Mouse (Mus musculus) megakaryocyte, embryonic 14.5 days (primary cell): ENCODE measurements at regions not wholly inside any gene's neighbourhood (a gene's known extent, or its start where the extent isn't known, plus 50 kb on each side); places are given as distances from the start of the nearest gene placed in this dataset.

Source experiments
- H3K27me3 ChIP-seq: replicated peaks from 2 replicates; pipeline ENCODE3; 2012; ENCODE audit warnings: inconsistent platforms
- H3K36me3 ChIP-seq: replicated peaks from 2 replicates; pipeline ENCODE3; 2012; ENCODE audit warnings: low read length, inconsistent platforms, mixed read lengths
- H3K4me1 ChIP-seq: 2 replicates; pipeline ENCODE4 v1.6.1; 2012; ENCODE audit warnings: inconsistent platforms
- H3K4me3 ChIP-seq: replicated peaks from 2 replicates; pipeline ENCODE3; 2012; ENCODE audit warnings: moderate library complexity, mild to moderate bottlenecking, inconsistent platforms
- H3K9me3 ChIP-seq: 2 replicates; pipeline ENCODE4 v1.6.1; 2012; ENCODE audit warnings: inconsistent platforms
- FLI1 ChIP-seq: IDR thresholded peaks from 2 replicates; pipeline ENCODE4 v1.6.1; 2012; ENCODE audit warnings: low read length, inconsistent platforms, mixed read lengths
- GATA1 ChIP-seq: IDR thresholded peaks from 3 replicates; pipeline ENCODE4 v1.6.1; 2012; ENCODE audit warnings: mixed read lengths, low read length, inconsistent platforms, borderline replicate concordance

GRCm38 (mm10) chr14:46005307-46005706 lies 347.4 kb upstream of the Ddhd1 start:
- H3K4me3 ChIP-seq: no peak overlapping the region
- TF ChIP-seq GATA1 (no peak), FLI1 (no peak)
- H3K9me3 ChIP-seq: no peaks in the 10 kb centered on the region
- no peaks in the 10 kb centered on the region for H3K4me1 ChIP-seq
- H3K27me3 ChIP-seq: no peaks in the 10 kb centered on the region
- H3K36me3 ChIP-seq: no peaks in the 10 kb centered on the region

DNA sequence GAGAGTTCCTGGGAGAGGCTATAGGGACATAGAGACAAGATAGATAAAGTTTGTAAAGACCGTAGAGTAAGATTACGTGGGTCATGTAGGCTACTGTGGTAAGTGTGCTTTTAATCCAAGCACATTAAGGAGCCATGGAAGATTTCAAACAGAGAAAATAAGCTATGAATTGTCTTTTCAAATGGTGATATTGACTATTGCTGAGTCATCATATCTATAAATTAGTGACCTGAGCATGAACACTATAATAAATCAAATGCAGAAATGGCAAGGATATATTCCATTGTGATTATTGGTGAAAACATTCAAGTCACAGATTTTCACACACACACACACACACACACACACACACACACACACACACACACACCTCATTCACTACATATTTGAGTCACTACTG lies 355.3 kb upstream of the Ddhd1 start:
- H3K36me3 ChIP-seq: no peaks in the 10 kb centered on the region
- no peak for TF ChIP-seq GATA1
- TF ChIP-seq FLI1: no peak

GRCm38 (mm10) chr14:46014090-46014489 lies 356.1 kb upstream of the Ddhd1 start:
- TF ChIP-seq FLI1 (no peak), GATA1 (no peak)
- H3K4me1 ChIP-seq: no peaks in the 10 kb centered on the region
- no peaks in the 10 kb centered on the region for H3K36me3 ChIP-seq
- H3K4me3 ChIP-seq: no peak overlapping the region
- no peaks in the 10 kb centered on the region; the same call in 1 of the 2 replicates for H3K9me3 ChIP-seq
- H3K27me3 ChIP-seq: no peaks in the 10 kb centered on the region

More for the DNA sequence above, 355.3 kb upstream of the Ddhd1 start:
- Histone ChIP-seq H3K4me1 (no peaks in the 10 kb centered on the region), H3K27me3 (no peaks in the 10 kb centered on the region), H3K4me3 (no peak overlapping the region), H3K9me3 (no peaks in the 10 kb centered on the region; the same call in 1 of the 2 replicates)

DNA sequence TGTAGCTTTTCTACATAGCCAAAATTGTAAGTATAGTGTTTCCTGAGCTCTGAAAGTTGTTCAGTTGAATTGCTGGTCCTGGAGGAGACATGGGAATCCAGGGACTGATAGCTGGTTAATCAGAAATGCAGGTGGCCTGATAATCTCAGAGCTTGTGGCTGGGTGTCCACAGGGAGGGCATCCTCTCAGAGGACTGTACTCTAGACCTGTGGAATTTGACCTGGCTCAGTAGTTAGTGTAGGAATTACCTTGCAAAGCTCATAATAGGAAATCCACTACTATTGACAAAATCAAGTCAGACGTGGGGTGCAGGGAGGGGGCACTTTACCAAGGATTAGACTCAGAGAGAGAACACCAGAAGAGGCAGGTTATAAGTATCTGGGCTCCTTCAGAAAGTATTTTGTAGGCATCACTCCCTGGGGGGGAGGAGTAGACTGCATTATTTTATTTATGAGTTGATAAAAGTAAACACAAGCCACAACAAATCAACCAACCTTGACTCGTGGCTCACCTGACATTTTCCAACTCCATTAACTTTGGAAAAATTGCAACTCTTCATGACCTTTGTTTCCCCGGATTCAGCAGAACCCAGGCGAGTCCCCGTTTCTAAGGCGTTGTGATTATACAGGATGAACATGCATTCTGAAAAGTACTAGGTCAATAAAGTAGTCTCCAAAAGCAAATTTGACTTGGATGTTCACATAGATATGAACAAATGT lies 357.9 kb upstream of the Ddhd1 start:
- TF ChIP-seq FLI1 (no peak), GATA1 (no peak)
- no peak overlapping the region for H3K4me3 ChIP-seq

GRCm38 (mm10) chr14:46016701-46017106 lies 358.8 kb upstream of the Ddhd1 start:
- TF ChIP-seq GATA1 (no peak), FLI1 (no peak)
- H3K4me3 ChIP-seq: no peak overlapping the region
- H3K27me3 ChIP-seq: no peaks in the 10 kb centered on the region
- H3K36me3 ChIP-seq: no peaks in the 10 kb centered on the region
- H3K9me3 ChIP-seq: no peaks in the 10 kb centered on the region; the same call in 1 of the 2 replicates
- no peaks in the 10 kb centered on the region for H3K4me1 ChIP-seq

More for the DNA sequence above, 357.9 kb upstream of the Ddhd1 start:
- H3K4me1 ChIP-seq: no peaks in the 10 kb centered on the region
- H3K36me3 ChIP-seq: no peaks in the 10 kb centered on the region
- no peaks in the 10 kb centered on the region for H3K27me3 ChIP-seq
- no peaks in the 10 kb centered on the region; the same call in 1 of the 2 replicates for H3K9me3 ChIP-seq

DNA sequence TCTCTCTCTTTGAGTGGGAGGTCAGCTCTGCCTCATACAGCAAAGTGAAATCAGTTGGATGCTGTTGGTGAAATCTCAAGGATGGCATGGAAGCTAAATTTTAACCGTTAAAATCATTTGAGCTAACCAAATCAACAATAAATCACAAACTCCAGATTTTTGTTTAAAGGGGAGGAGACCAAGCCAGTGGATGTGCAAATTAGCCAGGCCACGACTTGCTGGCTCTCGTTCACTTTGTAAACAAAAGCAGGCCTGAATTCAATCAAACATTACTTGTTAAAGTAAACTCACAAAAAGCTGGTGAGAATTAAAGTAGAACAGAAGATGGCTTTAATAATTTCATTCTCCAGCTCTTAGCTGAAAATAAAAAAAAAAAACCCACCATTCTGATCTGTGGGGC lies 359.3 kb upstream of the Ddhd1 start:
- Histone ChIP-seq H3K4me3 (no peak overlapping the region), H3K9me3 (no peaks in the 10 kb centered on the region; the same call in 1 of the 2 replicates), H3K36me3 (no peaks in the 10 kb centered on the region), H3K4me1 (no peaks in the 10 kb centered on the region), H3K27me3 (no peaks in the 10 kb centered on the region)
- no peak for TF ChIP-seq GATA1
- no peak for TF ChIP-seq FLI1

DNA sequence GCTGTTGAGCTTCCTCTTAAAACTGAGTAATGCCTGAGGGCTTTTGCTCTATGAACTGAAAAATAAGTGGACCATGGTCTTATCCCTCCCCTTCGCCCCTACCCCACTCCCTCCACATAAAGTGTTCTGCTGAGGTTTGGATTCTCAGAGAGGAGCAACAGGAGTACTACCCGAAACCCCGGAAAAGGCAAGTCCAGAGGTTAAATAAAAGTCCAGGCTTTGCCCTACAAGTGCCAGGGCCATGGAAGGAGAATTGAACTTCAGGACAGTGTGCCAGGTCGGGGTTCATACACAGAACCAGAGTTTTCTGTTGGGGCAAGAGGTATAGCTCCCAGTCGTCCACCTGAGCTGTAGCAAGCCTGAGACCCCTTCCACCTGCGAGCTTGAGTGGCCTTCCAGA lies 360.0 kb upstream of the Ddhd1 start:
- Histone ChIP-seq H3K27me3 (no peaks in the 10 kb centered on the region), H3K36me3 (no peaks in the 10 kb centered on the region), H3K4me3 (no peak overlapping the region), H3K4me1 (no peaks in the 10 kb centered on the region), H3K9me3 (no peaks in the 10 kb centered on the region; the same call in 1 of the 2 replicates)
- TF ChIP-seq FLI1 (no peak), GATA1 (no peak)

- no peak for TF ChIP-seq GATA1
- no peak for TF ChIP-seq FLI1
- Histone ChIP-seq H3K36me3 (no peaks in the 10 kb centered on the region), H3K9me3 (no peaks in the 10 kb centered on the region; the same call in 1 of the 2 replicates), H3K27me3 (no peaks in the 10 kb centered on the region), H3K4me3 (no peak overlapping the region), H3K4me1 (no peaks in the 10 kb centered on the region)
Measured at GRCm38 (mm10) chr14:46019240-46020025, 359.8 kb upstream of the Gm15217 start.

DNA sequence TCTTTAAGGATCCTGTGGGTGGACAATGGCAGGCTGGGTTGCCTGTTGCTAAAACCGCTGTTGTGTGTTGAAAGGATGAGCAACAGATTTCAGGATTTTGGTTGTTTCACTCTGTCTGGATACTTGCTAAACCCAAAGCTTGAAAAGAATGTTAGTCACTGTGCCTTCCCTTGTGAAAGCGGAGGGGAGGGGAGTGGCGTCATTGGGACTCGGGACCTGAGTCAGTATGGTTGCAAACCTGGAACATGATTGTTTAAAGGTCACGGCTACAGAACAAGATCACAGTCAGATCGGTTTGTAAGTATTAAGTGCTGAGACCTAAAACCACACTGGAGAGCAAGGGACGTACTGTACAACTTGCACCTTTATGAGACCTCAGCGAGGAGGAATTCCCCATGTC lies 344.9 kb upstream of the Gm15217 start:
- H3K9me3 ChIP-seq: peaks cover 9% of the 10 kb centered on the region
- H3K36me3 ChIP-seq: no peaks in the 10 kb centered on the region
- TF ChIP-seq GATA1 (no peak), FLI1 (no peak)
- H3K4me1 ChIP-seq: no peaks in the 10 kb centered on the region
- no peak overlapping the region for H3K4me3 ChIP-seq
- H3K27me3 ChIP-seq: no peaks in the 10 kb centered on the region
